Mouse (Mus musculus) megakaryocyte, adult 5-6 weeks (primary cell): ENCODE results near the gene Xcl1. TPM values are rescaled to one million over a fixed set of nuclear protein-coding genes. Genes with fewer than 3 reads are reported as not detected.
"Not testable (repeated sequence)": the region's sequence is repeated elsewhere in the genome, so short reads cannot be mapped to it uniquely, and the experiment has no call there.

Experiments used
- ATAC-seq: 2 replicates; pipeline ENCODE4 v1.8.0; 2016; ENCODE audit warnings: mild to moderate bottlenecking, inconsistent platforms; ENCODE audit not compliant: poor library complexity, severe bottlenecking
- total RNA-seq, 2 experiments: library from RNA; stranded (forward) in 1 of 2; stranded (reverse) in 1 of 2; fragments of 153-499, 151-499 nt in 1 of 2; fragments of 221-1000, 200-1000 nt in 1 of 2; gene quantifications; 2 replicates each; pipeline versions ENCODE4 v1.2.3 to v1.2.4; 2015 to 2017

Gene Xcl1
- 4.5 and 12.4 TPM in 2 replicates for total RNA-seq (2015)
- total RNA-seq (2017) = 13.4 and 13.8 TPM in 2 replicates

DNA sequence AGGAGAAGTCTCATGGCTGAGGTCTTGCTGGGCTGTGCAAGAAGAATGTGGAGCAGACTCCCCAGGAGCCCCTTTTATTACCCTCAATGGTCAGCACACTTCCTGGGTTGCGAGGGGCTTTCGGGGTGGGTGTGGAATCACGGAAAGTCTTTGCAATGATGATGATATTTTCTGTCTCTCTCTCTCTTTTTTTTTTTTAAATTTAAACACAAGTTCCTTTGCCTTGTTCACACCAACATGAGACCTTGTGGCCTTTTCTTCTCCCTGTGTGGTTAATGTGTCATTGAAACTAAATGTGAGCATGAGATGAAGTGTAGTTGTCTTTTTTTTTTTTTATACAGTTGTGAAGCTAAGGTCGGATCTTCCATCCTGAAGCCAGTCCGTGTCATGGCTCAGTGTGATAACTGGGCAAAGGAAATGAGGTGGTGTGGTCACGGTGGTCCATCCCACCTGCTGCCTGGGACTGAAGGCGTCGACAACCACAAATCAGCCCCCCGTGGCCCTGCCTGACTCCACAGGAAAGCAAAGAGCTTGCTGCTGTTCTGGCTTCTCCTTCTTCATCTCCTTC, at the start of gene Xcl1:
Gene Xcl1 (minus strand): TSS at position 51 of the 568 bp plus-strand sequence.
- ATAC-seq = peak; percentile 62

DNA sequence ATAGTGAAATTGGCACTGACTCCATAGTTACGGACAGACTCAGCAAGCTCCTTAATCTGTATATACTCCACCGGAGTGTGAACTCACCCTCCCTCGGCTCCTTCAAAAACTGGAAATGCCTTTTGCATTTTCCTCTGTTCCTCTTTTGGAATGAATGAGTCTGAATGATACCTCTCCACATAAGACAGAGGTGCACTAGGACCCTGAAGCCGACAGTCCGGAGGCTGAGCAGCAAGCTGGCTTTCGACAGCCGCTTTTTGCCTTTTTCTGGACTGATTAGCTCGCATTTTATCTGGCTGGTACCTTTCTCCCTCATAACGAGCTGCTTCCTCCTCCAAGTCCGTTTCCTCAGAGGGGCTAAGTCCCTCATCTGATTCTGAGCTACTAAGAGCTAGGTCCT, 49.4 kb upstream of the Xcl1 start:
- ATAC-seq = not testable (repeated sequence)

DNA sequence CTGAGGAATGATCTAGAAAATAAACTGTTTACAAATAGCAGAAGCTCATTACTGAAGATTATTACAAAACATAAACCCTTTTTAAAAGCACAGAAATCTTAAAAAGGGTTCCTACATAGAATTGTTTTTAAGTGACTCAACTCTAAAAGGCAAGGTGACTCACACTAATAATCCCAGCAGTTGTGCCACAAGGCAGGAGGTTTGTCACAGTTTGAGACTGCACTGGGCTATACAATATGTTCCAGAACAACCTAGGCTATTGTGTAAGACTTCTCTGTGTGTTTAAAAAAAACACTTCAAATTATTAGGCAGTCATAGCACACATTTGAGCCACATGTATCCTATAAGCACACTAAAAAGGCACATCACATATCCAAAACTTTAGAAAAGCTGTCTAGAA, 42.0 kb upstream of the Xcl1 start:
- ATAC-seq = no peak

DNA sequence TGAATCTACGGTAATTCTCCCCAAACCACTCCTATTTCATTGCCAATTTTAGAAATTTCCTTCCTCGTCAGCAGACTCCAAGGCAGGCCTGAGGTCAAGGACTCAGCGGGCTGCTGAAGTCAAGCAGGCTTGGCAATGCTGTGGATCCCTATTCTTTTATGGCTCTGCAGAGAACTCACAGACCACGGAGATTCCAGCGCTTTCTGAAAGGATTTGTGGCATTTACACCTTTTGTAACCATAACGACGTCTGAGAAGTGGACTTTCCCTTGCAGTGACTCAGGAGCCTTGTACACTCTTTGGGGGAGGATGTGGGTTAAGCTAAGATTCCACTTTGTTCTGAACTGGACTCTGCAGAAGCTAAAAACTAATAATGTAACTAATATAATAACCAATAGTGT, 40.4 kb upstream of the Xcl1 start:
- peak; percentile 50 for ATAC-seq

DNA sequence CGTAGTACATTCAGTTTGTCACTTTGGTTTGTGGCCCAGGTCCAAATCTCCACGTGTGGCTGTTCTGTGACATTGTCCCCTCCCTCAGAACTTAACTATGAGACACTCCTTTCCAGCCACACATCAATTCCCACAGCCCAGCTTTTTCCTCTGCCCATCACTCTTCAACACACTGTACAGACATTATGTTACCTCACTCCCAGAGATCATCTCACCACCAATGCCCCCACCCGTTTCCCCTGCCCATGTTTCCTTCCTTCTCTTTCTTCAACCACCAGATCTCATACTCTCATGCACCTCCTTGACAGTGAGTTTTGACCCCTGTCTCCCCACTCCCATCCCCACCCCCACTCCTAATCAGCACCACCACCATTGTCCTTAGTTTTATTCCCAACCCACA, 39.9 kb upstream of the Xcl1 start:
- ATAC-seq = peak; percentile 34; the same call in 1 of the 2 replicates

DNA sequence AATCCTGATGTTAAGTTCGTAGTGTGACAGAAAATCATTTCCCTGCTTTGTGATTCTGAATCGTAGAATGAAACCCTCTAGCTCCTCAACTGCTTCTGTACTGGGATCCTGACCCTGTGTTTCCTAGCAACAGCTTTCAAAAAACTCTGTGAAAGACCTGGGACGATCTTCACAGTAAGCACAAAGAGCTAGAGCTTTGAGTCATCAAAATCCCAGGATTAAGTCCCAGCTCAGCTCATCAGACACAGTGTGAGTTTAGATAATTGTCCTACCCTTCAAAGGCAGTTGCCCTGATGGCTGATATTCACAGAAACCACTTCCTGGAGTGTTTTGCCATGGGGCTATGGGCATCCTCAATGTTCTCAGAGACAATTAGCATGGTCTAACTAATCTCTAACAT, 38.5 kb upstream of the Xcl1 start:
- ATAC-seq = no peak

DNA sequence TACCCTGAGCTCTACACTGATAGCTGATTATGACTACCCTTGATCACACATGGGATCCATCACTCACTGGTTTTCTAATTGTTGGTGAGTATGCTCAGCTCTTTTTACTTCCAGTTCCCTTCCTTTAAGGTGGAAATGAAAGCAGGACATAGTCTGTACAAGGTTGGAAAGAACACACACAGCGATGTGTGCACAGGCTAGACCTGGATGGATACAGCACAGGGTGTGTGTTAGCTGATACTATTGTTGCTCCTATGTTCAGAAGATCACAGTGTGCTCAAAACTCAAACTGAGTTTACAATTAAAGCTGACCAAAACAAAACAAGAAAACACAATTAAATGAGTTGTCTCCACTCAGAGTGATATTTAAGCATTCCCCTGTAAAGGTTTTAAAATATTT, 38.0 kb upstream of the Xcl1 start:
- ATAC-seq = no peak

DNA sequence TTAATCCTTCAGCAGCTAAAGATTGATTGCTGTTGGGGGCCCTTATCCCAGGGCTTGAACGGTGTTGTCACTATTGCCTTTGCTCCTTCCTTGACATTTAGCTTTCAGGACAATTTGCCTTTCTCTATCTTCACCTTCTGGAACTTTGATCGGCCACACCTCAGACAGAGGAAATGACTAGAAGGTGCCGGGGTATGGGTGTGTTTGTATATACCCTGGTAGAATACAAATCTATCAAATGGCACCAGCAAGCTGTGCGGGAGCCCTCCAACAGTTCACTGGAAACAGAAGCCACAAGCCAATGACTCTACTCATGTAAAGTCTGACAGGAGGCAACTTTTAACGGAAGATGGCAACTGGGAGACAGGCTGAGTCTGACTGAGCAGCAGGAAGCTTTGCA, 37.4 kb upstream of the Xcl1 start:
- no peak for ATAC-seq

DNA sequence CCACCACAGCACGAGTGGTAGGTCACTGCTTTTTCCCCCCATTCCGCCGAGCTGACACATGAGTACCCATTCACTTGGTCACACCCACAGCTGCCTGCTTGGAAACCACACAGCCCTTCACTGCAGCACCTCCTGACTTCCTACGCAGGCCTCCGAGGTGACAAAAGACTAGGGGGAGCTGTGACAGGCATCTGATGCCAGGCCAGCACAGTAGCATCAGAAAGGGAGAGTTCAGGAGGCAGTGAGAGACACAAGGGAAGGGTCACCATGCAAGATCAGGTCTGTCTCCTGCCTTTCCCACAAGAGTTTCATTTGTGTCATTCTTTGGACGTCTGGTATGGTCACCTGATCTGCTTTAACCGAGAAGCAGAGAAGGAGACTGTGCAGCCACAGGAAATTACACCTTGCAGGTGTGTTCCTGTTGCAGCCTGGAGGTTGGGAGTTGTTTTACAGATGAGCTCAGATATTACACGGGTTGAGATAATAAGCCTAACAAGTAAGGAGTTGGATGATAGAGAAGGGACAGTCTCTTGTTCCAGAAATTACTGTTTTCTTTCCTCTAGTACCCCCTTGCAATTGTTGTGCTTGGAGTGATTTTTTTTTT, 30.9 kb upstream of the Xcl1 start:
- ATAC-seq = peak; percentile 86

DNA sequence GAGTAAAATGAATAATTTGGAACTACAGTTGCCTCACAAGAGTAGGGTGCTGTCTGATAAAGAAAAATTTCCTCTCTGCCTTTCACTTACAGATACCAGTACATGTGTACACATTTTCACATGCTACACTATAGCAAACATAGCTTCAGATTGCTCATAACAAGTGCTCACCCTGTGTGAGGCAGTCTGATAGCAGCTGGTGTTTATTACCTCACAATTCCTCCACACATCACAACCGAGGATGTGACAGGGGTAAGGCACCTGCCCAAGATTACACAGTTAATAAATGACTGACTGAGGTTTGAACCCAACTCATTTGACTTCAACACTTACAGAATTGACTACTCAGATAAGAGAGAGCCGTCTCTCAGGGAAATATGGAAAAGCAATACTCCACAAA, 25.3 kb upstream of the Xcl1 start:
- peak; percentile 20; the same call in 1 of the 2 replicates for ATAC-seq

DNA sequence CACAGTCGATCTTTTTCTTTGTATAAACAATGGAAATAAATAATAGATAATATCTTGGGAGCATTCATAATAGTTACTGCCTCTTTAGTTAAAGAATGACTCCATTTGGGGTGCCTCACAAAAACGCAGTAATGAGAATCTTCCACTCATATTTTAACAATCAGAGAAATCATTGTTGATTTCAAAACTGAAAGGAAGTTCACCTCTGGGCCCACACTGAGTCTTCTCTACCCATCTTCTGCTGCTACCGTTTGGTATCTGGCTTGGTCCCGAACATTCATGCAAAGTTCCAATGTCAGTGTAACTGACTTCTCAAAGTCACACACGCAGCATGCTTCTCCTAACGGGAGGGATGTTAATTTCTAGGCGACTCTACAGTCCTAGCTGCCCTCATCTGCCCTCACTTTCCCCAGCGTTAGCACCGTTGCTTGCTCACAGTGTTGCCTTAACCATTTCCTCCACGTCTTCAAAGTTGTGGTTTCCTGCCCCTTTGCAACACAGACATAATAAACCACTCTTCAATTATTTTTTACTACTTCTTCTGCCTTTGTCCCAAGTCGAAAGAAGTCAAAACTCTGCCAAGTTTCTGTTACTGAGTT, 24.6 kb upstream of the Xcl1 start:
- ATAC-seq = peak; percentile 75

DNA sequence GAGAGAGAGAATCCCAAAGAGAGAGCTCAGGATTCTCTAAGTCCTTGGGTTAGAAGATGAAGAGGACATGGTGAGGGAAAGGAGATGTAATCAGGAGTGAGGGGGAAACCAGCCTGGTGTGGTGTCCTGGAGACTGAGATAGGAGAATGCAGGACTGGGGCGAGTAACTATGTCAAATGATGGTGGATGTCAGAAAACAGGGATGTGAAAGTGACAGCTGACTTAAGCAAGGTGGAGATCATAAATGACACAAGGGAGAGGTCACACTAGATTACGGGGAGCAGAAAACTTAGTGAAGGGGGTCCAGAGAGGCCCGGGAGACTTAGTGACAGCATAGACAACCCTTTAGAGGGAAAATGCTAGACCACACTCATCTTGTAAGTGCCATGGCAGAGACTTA, 23.8 kb upstream of the Xcl1 start:
- peak; percentile 51 for ATAC-seq

DNA sequence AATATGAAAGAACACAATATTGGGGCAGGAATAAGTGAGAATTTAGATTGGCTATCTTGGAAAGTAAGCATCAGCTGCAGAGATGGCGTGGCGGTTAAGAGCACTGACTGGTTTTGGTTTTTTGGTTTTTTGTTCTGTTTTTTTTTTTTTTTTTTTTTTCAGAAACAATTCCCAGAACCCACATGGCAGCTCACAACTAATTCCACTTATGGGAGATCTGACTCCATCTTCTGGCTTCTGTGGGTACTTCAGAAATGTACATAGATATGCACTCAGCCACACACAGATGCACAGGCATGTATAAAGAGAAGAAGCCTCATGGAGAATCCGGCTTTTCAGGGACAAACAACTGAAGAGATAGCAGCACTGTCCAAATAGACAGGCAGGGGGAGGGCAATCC, 22.6 kb upstream of the Xcl1 start:
- ATAC-seq = no peak

DNA sequence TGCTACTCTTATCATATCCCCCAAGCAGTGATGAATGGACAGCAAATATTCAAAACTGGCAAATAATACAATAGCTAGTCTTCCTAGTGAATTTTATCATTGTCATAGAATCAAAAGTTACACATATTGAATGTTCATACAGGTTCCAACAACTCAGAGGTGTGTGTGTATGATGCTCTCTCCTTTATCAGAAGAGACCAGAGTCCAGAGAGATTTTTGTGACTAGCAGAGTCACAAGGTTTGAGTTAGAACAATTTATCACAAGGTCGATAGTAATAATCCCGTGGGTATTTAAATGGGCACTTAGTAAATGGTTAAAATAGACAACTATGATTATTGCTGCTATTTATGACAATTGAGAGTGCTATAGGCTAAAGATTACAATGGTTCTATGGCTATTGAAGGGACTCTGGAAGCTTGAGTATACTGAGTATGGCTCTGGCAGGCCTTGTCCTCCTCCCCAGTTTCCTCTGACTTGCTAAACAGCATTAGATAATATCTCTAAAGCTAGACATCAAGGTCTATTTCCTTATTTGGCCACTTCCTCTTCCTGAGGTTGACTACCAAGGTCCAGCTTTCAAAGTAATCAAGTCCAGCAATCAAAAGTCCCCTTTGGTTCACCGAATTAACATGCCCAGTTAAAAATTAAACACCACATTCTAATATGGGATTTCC, 21.5 kb upstream of the Xcl1 start:
- peak; percentile 47 for ATAC-seq

DNA sequence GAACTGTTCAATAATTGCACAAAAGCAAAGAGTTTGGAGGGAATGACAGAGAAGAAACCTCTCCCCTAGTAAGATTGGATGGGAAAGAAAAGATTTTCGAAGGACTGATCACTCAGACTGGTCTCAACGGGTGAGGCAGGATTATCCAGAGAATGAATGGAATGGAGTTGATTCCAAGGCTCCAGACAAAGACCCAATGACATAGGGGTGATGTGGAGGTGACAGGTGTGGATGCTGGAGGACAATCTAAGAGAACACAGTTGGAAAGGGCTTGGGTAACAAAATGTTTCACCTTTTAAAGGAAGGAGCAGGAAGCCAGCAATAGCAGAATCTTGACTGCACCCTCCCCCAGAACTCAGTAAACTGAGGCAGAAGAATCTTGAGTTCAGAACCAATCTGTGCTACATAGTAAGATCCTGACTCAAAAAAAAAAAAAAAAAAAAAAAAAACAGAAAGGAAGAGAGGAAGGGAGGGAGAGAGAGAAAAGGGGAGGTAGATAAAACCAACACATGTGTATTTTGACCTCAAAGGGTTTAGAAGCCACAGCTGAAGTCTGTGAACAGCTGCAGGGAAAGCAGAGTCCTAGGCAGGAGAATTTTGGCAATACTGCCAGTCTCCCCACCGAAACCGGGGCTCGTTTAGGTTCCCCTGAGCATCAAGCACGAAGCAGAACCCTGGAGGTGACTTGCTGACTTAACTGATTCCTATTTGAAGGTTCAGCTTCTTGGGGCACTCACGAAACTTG, 20.3 kb upstream of the Xcl1 start:
- no peak for ATAC-seq

DNA sequence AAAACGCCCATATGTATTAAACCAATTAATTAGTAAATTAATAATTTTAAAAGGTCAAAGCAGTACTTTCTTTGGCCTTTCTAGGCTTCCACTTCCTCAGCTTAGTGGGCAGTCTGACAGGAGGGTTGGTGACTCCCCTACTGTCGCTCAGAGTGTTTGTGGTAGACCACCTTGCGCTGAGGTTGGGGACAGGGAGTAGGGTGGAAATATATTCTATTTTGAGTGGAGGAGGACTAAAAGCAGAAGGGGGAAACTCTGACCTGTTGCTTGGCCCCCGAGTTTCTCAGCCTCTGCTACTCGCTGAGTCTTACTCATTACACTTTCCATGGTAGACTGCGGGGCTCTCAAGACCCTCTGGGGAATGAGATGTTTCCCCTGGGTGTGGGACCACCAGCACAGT, 18.2 kb upstream of the Xcl1 start:
- peak; percentile 11; the same call in 1 of the 2 replicates for ATAC-seq

DNA sequence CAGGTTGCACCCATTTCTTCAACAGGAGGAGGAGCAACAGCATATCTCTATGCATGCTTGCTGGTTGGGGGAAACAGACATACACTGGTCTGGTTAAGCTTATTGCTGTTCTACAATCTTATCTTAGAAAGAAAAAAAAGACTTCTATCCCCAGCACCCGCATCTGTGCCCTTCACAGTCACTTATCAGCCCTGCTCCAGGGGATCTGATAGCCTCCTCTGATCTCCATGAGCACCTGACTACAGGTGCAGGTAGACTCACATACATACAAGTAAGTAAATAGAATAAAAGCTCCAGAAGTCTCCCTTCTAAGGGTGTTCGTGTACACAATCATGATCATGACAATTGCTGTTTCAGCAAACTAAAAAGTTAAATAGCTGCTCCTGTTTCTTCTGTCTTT, 733 bp upstream of the Xcl1 start:
- ATAC-seq = 0 out of 2 replicates have a peak, but pooled peaks have one; percentile 28

DNA sequence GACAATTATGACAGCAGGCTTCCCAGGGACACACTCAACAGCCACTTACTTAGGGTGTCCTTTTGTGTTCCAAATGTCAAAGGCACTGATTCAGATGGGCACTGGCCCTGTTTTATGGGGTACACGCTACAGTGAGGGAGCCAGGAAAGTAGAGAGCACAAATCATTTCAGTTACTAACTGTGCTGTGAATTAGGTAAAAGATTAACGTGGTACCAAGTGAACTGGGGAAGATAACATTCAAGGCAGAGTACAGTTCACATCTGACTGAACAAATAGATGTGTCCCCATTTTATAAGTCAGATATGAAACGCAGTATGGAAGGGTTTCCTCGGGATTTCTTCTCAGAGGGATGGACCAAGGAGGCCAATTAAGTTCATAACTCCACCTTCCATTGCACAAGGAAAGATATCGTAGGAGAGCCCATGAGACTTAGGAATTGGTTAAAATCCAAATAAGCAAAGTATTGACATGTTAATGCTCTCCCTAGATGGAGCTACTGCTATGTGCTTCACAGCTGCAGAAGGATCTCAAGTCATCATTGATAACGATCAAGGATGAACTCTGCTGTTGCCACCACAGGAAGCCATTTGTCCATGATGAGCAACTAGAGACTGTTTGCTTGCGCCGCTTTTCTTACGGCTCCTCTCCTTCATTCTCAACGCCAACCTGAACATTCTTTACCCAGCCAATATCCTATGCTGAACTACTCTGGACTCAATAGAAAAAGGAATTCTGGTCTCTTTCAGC, 1.7 kb downstream of the Xcl1 start:
- peak; percentile 39; the same call in 1 of the 2 replicates for ATAC-seq

DNA sequence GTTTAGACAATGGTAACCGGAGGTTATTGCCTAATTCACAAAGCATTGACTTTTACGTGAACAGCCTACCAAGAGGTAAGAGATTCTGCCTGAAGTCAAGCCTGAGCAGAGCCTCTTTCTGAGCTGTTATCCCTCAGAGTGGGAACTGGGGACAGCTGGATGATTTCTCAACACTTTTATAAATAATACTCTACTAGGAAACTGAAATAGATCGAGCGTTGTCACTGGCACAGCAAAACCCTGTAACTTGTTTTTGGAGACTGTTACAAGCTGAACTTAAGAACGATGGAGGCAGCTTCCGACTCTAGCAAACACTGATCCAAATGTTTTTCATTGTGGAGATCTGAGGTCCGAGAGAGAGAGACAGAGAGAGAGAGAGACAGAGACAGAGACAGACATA, 4.2 kb downstream of the Xcl1 start:
- ATAC-seq = no peak

DNA sequence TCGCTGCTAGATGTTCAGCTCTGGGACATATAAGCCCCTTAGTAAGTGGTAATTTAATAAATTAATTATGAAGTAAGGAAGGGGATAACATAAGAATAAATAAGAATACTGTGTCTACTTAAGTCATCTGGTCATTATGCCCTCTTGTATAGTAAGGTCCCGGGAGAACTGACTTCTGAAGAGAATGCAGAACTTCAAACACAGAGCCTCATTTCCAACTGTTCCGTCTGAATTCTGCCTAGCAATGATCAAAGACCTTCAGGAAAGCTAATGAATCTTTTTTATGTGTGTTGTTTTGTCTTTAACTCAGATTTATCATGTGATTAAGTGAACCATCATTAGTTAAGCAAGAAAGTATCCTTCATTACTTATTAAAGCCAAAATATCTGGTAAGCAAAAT, 5.3 kb downstream of the Xcl1 start:
- no peak for ATAC-seq
